Mouse (Mus musculus): ENCODE data around the gene Upk1a. TPM values are rescaled to one million over a fixed set of nuclear protein-coding genes. Genes with fewer than 3 reads are reported as not detected.

Gene Upk1a
- polyA plus RNA-seq (2017; shearing (Covaris generic)) = 0.45 TPM

DNA sequence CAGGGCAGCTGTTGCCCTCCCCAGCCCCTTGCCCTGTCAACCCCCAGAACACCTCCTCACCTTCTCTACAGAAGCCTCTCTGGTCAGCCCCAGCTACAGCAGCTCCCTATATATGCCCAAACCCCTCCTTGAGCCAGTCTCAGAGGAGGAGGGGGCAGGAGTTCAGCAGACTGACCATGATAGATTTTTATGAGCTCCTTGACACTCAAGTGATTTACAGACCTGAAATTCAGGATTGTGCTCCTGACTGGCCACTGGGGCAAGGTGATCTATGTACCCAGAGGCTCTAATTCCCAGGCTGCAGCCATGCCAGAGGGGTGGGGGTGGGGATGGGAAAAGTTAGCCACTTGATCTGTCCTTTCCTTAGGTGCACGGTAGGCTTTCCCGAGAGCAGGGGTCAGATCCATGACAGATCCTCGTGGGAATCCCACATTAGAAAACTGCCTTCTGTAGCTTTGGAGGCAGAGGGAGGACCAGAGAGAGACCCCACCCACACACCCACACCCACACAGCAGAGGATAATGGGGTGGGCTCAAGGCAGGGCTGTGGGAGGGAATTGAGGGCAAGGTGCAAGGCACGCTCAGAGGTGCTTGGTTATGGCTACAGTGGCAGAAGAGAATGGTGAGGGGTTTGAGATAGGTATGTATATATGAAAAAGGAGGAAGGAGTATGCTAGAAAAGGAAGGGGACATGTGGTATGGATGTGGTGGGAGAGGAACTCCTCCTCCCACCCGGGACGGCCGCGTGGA lies at the start of gene Upk1a:
Gene Upk1a (minus strand): TSS at position 194 of the 749 bp plus-strand sequence.

GRCm38 (mm10) chr7:30649591-30650540 lies 37.2 kb upstream of the Upk1a start, which contains the start of gene Rbm42:
TSS of gene Rbm42 (minus strand) at chr7:30650317.

GRCm38 (mm10) chr7:30635752-30636151 lies 23.1 kb upstream of the Upk1a start, which contains the start of gene Etv2:
TSS of gene Etv2 (minus strand) at chr7:30635852.

GRCm38 (mm10) chr7:30625530-30626384 lies 13.1 kb upstream of the Upk1a start, which contains the start of gene Cox6b1:
TSS of gene Cox6b1 (minus strand) at chr7:30626151.

GRCm38 (mm10) chr7:30598786-30599185 lies 13.9 kb downstream of the Upk1a start, which contains the start of gene Zbtb32:
TSS of gene Zbtb32 (minus strand) at chr7:30598909.

GRCm38 (mm10) chr7:30588676-30589434 lies 23.8 kb downstream of the Upk1a start, which contains the start of gene Kmt2b:
TSS of gene Kmt2b (minus strand) at chr7:30588726.

GRCm38 (mm10) chr7:30564970-30565571 lies 47.6 kb downstream of the Upk1a start, which contains the start of gene Igflr1:
TSS of gene Igflr1 (plus strand) at chr7:30565427.

DNA sequence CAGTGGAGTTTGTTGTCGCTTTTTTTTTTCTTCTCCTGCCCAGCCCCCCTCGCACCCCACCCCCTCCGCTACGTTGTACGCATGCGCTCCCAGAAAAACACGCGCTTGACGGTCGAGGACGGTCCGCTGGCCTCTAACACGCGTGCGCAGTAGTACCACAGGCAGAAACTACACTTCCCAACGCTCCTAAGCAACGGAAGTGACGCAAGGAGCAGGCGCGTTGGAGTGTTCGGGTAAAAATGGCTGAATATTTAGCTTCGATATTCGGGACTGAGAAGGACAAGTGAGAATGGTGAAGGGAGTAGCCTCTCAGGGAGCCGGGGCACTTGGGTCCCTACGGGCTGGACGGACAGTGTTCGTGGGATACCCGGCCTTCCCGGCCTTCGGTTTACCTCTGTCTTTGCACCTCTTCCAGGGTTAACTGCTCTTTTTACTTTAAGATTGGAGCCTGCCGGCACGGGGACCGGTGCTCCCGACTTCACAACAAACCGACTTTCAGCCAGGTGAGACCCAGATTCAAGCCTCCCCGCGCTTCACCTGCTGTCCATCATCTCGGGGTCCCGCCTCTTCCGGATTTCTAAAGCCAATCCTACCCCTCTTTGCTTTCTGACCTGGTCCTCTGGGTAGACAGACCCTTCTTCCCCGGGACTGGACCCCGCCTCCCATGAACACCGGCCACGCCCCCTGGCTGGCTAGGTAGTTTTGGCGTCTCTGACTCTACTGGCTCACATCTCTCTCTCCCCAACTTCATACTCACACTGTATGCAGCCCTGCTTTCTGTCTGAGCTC lies 49.3 kb downstream of the Upk1a start, which contains the start of the genes U2af1l4, Gm49396 and Psenen:
Gene U2af1l4 (plus strand): TSS at position 185 of the 789 bp plus-strand sequence.
Gene Gm49396 (plus strand): TSS at position 228 of the 789 bp plus-strand sequence.
Gene Psenen (minus strand): TSS at position 511 of the 789 bp plus-strand sequence.

DNA sequence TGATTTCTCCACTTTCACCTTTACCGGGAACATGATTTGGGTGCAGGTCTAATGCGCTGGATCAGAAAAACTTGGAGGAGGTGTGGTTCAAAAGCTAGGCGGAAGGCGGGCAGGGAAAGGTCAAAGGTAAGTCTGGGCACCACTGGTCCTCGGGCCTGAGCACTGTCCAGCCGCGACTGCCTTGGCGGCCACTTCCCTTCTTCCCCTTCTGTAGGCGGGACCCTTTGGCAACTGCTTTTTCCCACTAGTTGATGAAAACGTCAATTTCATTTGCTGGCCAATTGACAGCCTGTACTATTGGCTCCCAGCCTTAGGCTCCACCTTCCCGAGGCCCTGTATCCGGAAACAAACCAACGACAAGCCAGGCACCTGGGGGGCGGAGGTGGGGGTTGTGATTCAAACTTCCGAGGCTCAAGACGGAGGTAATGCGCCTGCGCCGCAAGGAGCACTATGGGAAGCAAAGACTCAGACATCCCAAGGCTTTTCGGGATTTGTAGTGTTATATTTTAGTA lies 53.1 kb downstream of the Upk1a start, which contains the start of gene Lin37:
Gene Lin37 (minus strand): TSS at position 396 of the 512 bp plus-strand sequence.

Other genes with a start within 250 kb of the Upk1a start
- 7.6 TPM for gene Tyrobp, start 199.1 kb downstream of the Upk1a start, polyA plus RNA-seq (2017; shearing (Covaris generic))
- 400 TPM for gene Hcst, start 193.0 kb downstream of the Upk1a start, polyA plus RNA-seq (2017; shearing (Covaris generic))
- 106 TPM for gene Nfkbid, start 191.1 kb downstream of the Upk1a start, polyA plus RNA-seq (2017; shearing (Covaris generic))
- gene Aplp1, start 167.3 kb downstream of the Upk1a start, polyA plus RNA-seq (2017; shearing (Covaris generic)) = 5.2 TPM
- not detected for gene Kirrel2, start 155.2 kb downstream of the Upk1a start, polyA plus RNA-seq (2017; shearing (Covaris generic))
- not detected for gene Nphs1, start 154.5 kb downstream of the Upk1a start, polyA plus RNA-seq (2017; shearing (Covaris generic))
- not detected for gene Prodh2, start 119.2 kb downstream of the Upk1a start, polyA plus RNA-seq (2017; shearing (Covaris generic))
- gene Arhgap33, start 77.8 kb downstream of the Upk1a start, polyA plus RNA-seq (2017; shearing (Covaris generic)) = 1.1 TPM
- 3.2 TPM for gene Hspb6, start 60.7 kb downstream of the Upk1a start, polyA plus RNA-seq (2017; shearing (Covaris generic))
- gene Proser3, start 60.5 kb downstream of the Upk1a start, polyA plus RNA-seq (2017; shearing (Covaris generic)) = 10.4 TPM
- gene Lin37, start 53.0 kb downstream of the Upk1a start, polyA plus RNA-seq (2017; shearing (Covaris generic)) = 108 TPM
- gene U2af1l4, start 49.5 kb downstream of the Upk1a start, polyA plus RNA-seq (2017; shearing (Covaris generic)) = 42.0 TPM
- gene Gm49396, start 49.5 kb downstream of the Upk1a start, polyA plus RNA-seq (2017; shearing (Covaris generic)) = 105 TPM
- gene Psenen, start 49.2 kb downstream of the Upk1a start, polyA plus RNA-seq (2017; shearing (Covaris generic)) = 242 TPM
- gene Igflr1, start 47.4 kb downstream of the Upk1a start, polyA plus RNA-seq (2017; shearing (Covaris generic)) = 243 TPM
- 12.2 TPM for gene Kmt2b, start 24.1 kb downstream of the Upk1a start, polyA plus RNA-seq (2017; shearing (Covaris generic))
- gene Zbtb32, start 13.9 kb downstream of the Upk1a start, polyA plus RNA-seq (2017; shearing (Covaris generic)) = 17.6 TPM
- 808 TPM for gene Cox6b1, start 13.3 kb upstream of the Upk1a start, polyA plus RNA-seq (2017; shearing (Covaris generic))
- gene Etv2, start 23.0 kb upstream of the Upk1a start, polyA plus RNA-seq (2017; shearing (Covaris generic)) = not detected
- gene Rbm42, start 37.5 kb upstream of the Upk1a start, polyA plus RNA-seq (2017; shearing (Covaris generic)) = 206 TPM
- gene Haus5, start 52.1 kb upstream of the Upk1a start, polyA plus RNA-seq (2017; shearing (Covaris generic)) = 31.3 TPM
- gene Pmis2, start 58.8 kb upstream of the Upk1a start, polyA plus RNA-seq (2017; shearing (Covaris generic)) = not detected
- gene 2200002J24Rik, start 86.1 kb upstream of the Upk1a start, polyA plus RNA-seq (2017; shearing (Covaris generic)) = not detected
- gene Atp4a, start 99.4 kb upstream of the Upk1a start, polyA plus RNA-seq (2017; shearing (Covaris generic)) = not detected
- 109 TPM for gene Tmem147, start 116.7 kb upstream of the Upk1a start, polyA plus RNA-seq (2017; shearing (Covaris generic))
- gene Gapdhs, start 130.8 kb upstream of the Upk1a start, polyA plus RNA-seq (2017; shearing (Covaris generic)) = 0.32 TPM
- gene Sbsn, start 138.6 kb upstream of the Upk1a start, polyA plus RNA-seq (2017; shearing (Covaris generic)) = 1.5 TPM
- gene Dmkn, start 150.9 kb upstream of the Upk1a start, polyA plus RNA-seq (2017; shearing (Covaris generic)) = not detected
- not detected for gene Krtdap, start 175.0 kb upstream of the Upk1a start, polyA plus RNA-seq (2017; shearing (Covaris generic))
- gene Ffar2, start 210.9 kb upstream of the Upk1a start, polyA plus RNA-seq (2017; shearing (Covaris generic)) = not detected
- not detected for gene Ffar3, start 243.3 kb upstream of the Upk1a start, polyA plus RNA-seq (2017; shearing (Covaris generic))
- gene Ffar1, start 248.7 kb upstream of the Upk1a start, polyA plus RNA-seq (2017; shearing (Covaris generic)) = not detected

Measured in activated CD4-positive, CD25-positive, alpha-beta regulatory T cell, adult 9 weeks (primary cell).